Mouse (Mus musculus) testis, adult 2 months (tissue): ENCODE results near the gene Gm28551. TPM values are rescaled to one million over a fixed set of nuclear protein-coding genes. Genes with fewer than 3 reads are reported as not detected.
"Not testable (repeated sequence)": the region's sequence is repeated elsewhere in the genome, so short reads cannot be mapped to it uniquely, and the experiment has no call there.

ENCODE experiments used
- H3K27ac ChIP-seq: fragments of 200-500 bp; 2 replicates; pipeline ENCODE4 v1.5.1; 2012; ENCODE audit warnings: low read depth, low read length; ENCODE audit not compliant: control insufficient read depth, insufficient read depth
- H3K27me3 ChIP-seq: fragments of 200-500 bp; 2 replicates; pipeline ENCODE4 v1.6.1; 2012; ENCODE audit warnings: mild to moderate bottlenecking, low read length, moderate library complexity; ENCODE audit not compliant: control insufficient read depth, insufficient read depth
- H3K36me3 ChIP-seq: fragments of 200-500 bp; 2 replicates; pipeline ENCODE4 v1.6.1; 2012; ENCODE audit warnings: mild to moderate bottlenecking, low read length; ENCODE audit not compliant: control insufficient read depth, insufficient read depth
- H3K4me1 ChIP-seq: fragments of 200-500 bp; 2 replicates; pipeline ENCODE4 v1.6.1; 2012; ENCODE audit warnings: low read length; ENCODE audit not compliant: control insufficient read depth, insufficient read depth
- H3K4me3 ChIP-seq: fragments of 200-500 bp; 2 replicates; pipeline ENCODE4 v1.5.1; 2012; ENCODE audit warnings: low read depth, mild to moderate bottlenecking, low read length, moderate library complexity, mixed read lengths; ENCODE audit not compliant: control insufficient read depth
- CTCF ChIP-seq: fragments of 200-500 bp; IDR thresholded peaks from 2 replicates; pipeline ENCODE4 v1.5.1; 2012; ENCODE audit warnings: low read depth, mild to moderate bottlenecking, inconsistent platforms, low read length, moderate library complexity; ENCODE audit not compliant: control insufficient read depth, insufficient read depth, insufficient replicate concordance
- POLR2A ChIP-seq: fragments of 200-500 bp; IDR thresholded peaks from 2 replicates; pipeline ENCODE4 v1.6.1; 2012; ENCODE audit warnings: low read depth, mild to moderate bottlenecking, inconsistent platforms, low read length, moderate library complexity; ENCODE audit not compliant: control insufficient read depth
- polyA plus RNA-seq: library from polyadenylated mRNA; depleted of rRNA; stranded (reverse); fragments of >200 nt; gene quantifications from 2 replicates; pipeline ENCODE4 v1.2.3, GENCODE M21; 2012; rRNA removed

Gene Gm28551
- not detected in 2 replicates for polyA plus RNA-seq

GRCm38 (mm10) chr1:53352327-53353261 is at the start of gene Gm28551, which contains the start of the genes Asdurf and Asnsd1:
TSS of gene Gm28551 (minus strand) at chr1:53352667.
TSS of gene Asdurf (minus strand) at chr1:53352619.
TSS of gene Asnsd1 (minus strand) at chr1:53352752.
- Histone ChIP-seq H3K4me1 (no peaks in the 10 kb centered on the region), H3K27me3 (no peaks in the 10 kb centered on the region), H3K36me3 (no peaks in the 10 kb centered on the region; the same call in 1 of the 2 replicates), H3K27ac (peak within 1 kb of the TSS; percentile 19; the same call in 1 of the 2 replicates), H3K4me3 (peak within 1 kb of the TSS; percentile 91)
- TF ChIP-seq POLR2A (peak; percentile 91), CTCF (no peak)

- not testable (repeated sequence) for H3K36me3 ChIP-seq, H3K4me3 ChIP-seq, H3K27ac ChIP-seq, H3K27me3 ChIP-seq, H3K4me1 ChIP-seq
Observed at GRCm38 (mm10) chr1:53393936-53394760, 41.7 kb upstream of the Gm28551 start.

DNA sequence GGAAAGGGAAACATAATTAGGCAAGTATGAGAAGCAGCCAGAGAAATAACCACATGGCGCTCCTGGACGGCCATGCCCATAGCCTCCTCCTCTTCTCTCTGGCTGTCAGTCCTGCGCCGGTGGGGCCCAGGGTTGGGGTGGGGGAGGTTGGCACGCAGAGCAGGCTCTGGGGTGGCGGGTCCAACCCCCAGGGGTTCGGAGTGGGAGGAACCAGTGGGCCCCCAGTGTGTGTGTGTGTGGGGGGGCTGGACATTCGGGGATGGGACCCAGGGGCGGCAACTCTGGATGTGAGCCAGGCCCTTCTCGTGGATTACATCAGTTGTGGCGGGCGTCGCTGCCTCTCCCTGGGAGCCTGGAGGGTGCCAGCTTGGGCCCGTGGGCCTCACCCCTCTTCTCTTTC is 36.3 kb upstream of the Gm28551 start:
- no peaks in the 10 kb centered on the region for H3K27me3 ChIP-seq

GRCm38 (mm10) chr1:53384085-53384688 is 31.7 kb upstream of the Gm28551 start:
- Histone ChIP-seq H3K4me3 (no peak overlapping the region), H3K27me3 (no peaks in the 10 kb centered on the region), H3K36me3 (no peaks in the 10 kb centered on the region), H3K4me1 (no peaks in the 10 kb centered on the region), H3K27ac (no peak overlapping the region)
- no peak for TF ChIP-seq POLR2A
- TF ChIP-seq CTCF: no peak

More for the DNA sequence above, 36.3 kb upstream of the Gm28551 start:
- Histone ChIP-seq H3K4me1 (no peaks in the 10 kb centered on the region; the same call in 1 of the 2 replicates), H3K27ac (no peak overlapping the region), H3K4me3 (no peak overlapping the region), H3K36me3 (no peaks in the 10 kb centered on the region)
- no peak for TF ChIP-seq POLR2A
- no peak for TF ChIP-seq CTCF

- H3K27ac ChIP-seq: no peak overlapping the region
- no peaks in the 10 kb centered on the region for H3K36me3 ChIP-seq
- H3K4me1 ChIP-seq: no peaks in the 10 kb centered on the region
- no peaks in the 10 kb centered on the region for H3K27me3 ChIP-seq
- no peak overlapping the region for H3K4me3 ChIP-seq
- TF ChIP-seq POLR2A: no peak
- no peak for TF ChIP-seq CTCF
Observed at GRCm38 (mm10) chr1:53377731-53378130, 25.3 kb upstream of the Gm28551 start.

GRCm38 (mm10) chr1:53375965-53376364 is 23.5 kb upstream of the Gm28551 start:
- H3K4me1 ChIP-seq, H3K27me3 ChIP-seq, H3K27ac ChIP-seq, H3K4me3 ChIP-seq, H3K36me3 ChIP-seq: not testable (repeated sequence)

DNA sequence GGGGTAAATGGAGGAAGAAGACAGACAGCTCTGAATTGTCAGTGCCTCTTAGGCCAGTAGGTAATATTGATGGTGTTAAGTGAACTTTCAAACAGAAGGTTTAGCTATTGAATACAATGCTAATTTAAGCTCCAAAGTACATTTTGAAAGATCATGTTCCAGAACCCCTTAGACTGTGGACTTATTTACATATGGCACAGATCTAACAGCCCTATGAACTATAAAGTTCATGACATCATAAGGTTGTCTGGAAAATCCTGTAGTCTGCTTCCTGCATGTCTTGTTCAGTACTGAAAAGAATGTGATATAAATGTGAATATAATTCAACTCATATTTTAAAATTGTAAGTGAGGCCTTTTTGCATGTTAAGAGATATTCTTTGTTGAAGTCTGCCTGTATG is 6.5 kb upstream of the Gm28551 start:
- TF ChIP-seq CTCF: no peak
- TF ChIP-seq POLR2A: no peak
- H3K27ac ChIP-seq: no peak overlapping the region
- no peaks in the 10 kb centered on the region for H3K36me3 ChIP-seq
- H3K4me1 ChIP-seq: no peaks in the 10 kb centered on the region
- no peak overlapping the region for H3K4me3 ChIP-seq
- no peaks in the 10 kb centered on the region for H3K27me3 ChIP-seq
